Mouse (Mus musculus) frontal cortex, adult (tissue): ENCODE results near the gene Slc25a22.

Experiments used
- ATAC-seq: cut with Nextera tagmentation; 2 replicates; pipeline ENCODE4 v1.9.2; 2017; ENCODE audit warnings: mild to moderate bottlenecking, moderate library complexity, mixed read lengths; ENCODE audit not compliant: low TSS enrichment

The Slc25a22 gene

DNA sequence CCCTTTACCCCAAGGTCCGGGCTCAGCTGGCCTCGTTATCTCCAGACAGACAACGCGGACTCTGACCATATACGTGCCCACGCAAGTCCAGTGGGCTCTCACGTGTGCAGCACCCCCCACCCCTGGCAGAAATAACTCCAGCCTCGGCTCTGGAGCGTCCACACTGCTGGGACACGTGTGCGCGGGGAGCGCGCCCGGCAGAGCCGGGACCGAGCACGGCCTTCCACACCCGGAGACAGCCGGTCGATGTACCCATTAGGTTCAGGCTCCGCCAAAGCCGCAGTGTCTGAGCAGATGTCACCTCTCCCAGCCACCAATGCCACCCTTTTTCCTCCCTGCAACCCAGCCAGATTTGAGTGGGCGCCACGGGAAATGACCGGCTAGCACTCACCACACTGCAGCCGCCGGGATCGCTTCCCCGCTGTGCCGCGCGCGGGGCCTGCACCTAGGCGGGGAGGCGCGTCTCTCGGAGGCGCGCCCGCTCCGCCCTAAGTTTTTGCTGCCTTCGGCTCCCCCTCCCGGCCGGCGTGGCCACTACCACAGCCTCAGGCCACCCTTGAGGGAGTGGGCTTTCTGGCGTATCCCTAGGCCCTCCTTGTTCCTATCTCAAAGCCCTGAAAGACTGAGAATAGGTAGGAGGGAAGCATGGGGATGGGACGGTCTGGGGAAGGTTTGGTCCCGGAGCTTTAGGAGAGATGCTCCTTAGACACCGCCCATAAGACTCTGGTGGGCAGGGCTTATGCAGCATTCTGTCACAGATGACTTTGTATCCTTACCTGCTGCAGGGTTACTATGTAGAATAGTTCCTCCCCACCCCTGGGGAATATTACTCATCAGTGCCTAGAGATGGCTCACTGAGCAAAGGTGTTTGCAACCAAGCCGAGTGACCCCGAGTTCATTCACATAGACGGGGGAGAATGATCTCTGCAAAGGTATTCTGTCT, at the start of gene Slc25a22:
TSS of gene Slc25a22 (minus strand) at position 715 of the 943 bp plus-strand sequence.
- ATAC-seq: peak; percentile 60

- no peak for ATAC-seq
These were observed 49.4 kb upstream of the Slc25a22 start for GRCm38 (mm10) chr7:141487141-141487540.

DNA sequence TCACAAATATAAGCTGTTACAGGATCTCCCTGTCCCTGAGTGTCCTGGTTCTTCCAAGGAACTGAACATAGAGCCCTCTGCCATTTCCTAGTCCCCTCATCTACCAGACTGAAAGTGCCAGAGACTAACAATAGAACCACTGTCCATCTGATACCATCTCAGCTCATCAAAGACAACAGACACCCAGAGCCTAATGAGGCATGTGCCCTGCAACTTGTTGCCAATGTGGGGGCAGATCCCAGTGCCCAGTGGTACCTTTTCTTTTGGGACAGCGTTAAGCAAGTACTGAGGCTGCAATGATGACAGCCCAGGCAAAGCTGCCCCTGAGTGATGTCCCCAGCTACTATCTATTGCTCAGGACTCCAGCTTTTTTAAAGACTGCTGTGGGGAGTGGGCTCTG, 48.5 kb upstream of the Slc25a22 start:
- no peak for ATAC-seq

DNA sequence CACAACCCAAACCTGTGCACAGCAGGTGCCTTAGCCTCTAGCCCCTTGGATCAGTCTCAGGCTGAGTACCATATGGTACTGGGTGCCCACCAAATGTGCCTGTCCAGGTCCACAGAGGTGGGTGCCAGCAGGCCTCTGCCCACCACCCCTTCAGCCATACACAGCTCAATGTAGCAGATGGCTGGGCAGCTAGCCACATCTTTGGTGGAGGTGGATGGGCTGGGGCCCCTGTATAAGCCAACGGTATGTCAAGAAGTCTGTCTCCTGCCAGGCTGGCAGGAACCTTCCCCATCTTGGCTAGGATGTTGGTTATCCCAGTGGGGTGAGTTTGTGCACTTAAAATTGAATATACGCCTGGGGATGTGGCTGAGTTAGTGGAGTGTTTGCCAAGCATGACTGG, 47.9 kb upstream of the Slc25a22 start:
- no peak for ATAC-seq

DNA sequence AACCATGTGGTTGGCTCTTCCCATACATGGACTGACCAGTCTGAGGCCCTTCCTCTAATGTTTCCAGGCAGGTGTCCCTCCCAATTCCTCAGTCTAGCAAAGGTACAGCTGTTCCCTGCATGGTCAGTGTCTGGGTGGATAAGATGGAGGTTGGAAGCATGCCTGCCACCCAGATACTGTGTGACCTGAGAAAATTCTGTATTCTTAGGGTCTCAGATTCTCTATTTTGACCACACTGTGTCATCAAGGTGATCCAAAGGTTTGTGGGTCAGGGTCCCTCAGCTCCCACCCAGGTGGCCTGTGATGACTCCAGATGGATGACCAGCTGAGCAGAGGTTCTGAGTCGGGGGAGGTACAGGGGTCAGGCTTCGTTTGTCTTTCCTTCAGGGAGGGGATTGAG, 47.5 kb upstream of the Slc25a22 start:
- no peak for ATAC-seq

DNA sequence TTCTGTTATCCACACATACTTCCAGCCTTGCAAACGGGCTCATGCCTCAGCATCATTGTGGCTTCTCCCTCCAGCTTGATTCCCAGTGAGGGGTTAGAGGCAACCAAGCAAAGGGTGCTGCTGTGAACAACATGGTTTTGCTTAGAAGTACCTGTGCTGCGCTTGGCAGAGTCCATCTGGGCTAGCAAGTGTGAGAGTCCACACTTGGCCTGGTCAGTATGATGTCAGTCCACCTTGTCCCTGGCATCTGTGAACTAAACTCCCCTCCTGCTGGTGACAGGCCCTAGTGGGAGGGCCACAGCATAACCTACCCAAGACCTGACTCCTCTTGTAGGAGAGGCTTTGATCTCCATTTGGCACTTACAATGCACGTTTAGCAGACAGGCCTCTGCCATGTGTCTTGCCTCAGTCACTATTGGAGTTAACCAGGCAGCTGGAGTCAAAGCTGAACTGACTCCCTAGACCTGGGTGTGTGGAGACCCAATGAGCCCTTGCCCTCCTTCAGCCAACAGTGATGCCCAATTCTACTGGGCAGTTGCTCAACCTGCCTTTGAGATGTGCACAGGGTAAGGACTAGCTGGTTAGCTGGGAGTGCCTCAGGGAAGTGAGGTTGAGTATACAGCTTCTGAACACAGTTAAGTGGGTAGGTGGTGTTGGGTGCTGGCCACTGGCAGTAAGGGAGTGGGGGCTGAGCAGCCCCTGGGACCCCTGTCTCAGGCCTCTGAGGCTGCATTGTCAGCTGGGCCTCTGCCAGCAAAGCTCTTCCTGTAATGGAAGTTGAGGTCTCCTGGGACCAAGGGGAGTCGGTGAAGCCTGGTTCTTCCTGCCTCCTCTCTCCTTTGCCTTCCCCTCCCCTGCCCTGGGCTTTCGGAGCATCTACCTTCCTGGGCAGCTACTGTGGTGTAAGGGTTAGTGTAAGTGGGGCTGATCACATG, 46.8 kb upstream of the Slc25a22 start:
- ATAC-seq: no peak

- no peak for ATAC-seq
These were observed 45.5 kb upstream of the Slc25a22 start for GRCm38 (mm10) chr7:141483114-141483653.

- no peak for ATAC-seq
These were observed 44.9 kb upstream of the Slc25a22 start for GRCm38 (mm10) chr7:141482531-141483024.

DNA sequence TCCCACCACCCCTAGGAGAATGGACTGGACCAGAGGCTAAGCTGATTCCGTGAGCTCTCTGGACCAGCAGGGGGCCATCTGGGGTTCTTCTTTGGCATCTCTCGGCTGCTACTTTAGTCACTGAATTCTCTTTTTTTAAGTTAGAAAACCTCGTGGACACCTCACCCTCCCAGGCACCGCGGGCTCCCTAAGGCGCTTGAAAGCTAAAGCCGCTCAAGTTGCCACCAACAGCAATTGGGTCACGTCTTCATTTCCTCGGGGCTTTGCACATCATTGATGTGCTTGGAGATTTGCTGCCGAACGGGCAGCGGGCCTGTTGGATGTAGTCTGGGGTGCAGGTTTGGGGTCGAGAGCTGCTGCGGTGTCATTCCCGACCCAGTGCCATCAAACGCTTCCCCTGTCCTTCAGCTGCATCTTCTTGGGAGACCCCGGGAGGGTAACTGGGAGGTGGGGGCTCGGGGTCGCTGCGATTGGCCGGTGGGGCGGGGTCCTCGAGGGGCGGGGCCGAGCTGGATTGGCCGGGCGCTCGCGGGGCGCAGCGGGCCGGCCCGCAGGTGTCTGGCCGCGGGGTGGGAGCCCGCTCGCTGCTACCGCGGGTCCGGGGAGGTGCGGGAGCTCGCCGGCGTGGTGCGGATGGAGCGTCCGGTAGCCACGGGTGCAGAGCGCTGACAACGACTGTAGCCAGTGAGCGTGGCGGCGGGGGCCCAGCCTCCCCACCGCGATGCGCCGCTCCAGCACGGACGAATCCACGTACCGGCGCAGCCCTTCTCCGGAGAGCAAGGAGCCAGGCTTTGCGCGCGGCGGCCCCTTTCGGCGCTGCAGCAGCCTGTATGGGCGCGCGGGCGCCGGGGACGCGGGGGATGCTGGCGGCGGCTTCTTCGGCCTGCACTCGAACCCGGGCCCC, 44.1 kb upstream of the Slc25a22 start:
- ATAC-seq: peak; percentile 24; the same call in 1 of the 2 replicates

GRCm38 (mm10) chr7:141480842-141481497, 43.3 kb upstream of the Slc25a22 start:
- peak; percentile 52 for ATAC-seq

- ATAC-seq: no peak
These were observed 40.6 kb upstream of the Slc25a22 start for GRCm38 (mm10) chr7:141478270-141478748.

DNA sequence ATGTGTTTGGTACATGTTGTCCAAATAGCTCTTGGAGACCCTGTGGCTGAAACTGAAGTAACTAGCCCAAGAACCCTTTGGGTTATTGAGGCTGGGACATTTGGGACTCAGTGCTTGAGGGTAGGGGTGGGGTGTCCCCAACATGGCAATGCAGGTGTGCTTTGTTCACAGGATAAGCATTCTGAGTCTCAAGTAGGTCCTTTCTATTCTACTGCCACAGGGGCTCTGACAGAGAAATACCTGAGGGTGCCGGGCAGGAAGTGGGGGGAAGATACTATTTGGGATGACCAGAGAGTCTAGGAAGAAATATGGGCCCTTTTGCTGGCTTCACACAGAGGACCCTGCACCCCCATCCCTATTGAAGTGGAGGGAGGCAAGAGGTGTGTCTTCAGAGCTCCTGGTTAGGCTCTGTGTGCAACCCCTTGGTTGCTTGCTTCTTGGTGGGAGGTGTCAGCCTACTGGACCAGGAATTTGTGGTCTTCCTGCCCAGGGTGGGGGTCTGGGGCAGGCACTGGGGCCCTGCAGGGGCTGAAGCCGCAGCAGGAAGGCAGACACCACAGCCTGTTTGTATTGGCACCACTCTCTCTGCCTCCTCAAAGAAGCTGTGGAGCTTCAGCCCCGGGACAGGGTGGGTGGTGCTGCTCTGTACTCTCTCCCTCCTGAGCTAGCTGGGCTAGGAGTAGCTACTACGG, 40.0 kb upstream of the Slc25a22 start:
- no peak for ATAC-seq

DNA sequence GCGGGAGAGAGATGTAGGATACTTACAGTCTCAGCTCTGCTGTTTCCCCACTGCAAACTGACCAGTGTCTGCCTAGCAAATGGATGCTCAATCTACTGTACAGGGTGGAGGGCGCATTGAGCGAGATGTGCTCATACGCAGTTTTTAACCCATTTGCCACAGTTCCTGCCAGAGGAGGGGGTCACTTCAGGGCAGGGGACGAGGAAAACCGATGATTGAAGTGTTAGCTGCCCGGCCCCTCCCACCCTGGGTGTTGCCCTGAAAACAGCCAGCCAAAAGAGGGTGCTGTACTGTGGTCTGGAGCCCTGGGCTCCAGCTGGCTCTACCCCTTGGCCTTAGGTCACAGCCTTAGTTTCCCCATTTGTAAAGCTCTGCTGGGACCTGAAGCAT, 39.3 kb upstream of the Slc25a22 start:
- no peak for ATAC-seq

- no peak for ATAC-seq
These were observed 38.7 kb upstream of the Slc25a22 start for GRCm38 (mm10) chr7:141476226-141476980.

- ATAC-seq: no peak
These were observed 38.1 kb upstream of the Slc25a22 start for GRCm38 (mm10) chr7:141475805-141476158.

DNA sequence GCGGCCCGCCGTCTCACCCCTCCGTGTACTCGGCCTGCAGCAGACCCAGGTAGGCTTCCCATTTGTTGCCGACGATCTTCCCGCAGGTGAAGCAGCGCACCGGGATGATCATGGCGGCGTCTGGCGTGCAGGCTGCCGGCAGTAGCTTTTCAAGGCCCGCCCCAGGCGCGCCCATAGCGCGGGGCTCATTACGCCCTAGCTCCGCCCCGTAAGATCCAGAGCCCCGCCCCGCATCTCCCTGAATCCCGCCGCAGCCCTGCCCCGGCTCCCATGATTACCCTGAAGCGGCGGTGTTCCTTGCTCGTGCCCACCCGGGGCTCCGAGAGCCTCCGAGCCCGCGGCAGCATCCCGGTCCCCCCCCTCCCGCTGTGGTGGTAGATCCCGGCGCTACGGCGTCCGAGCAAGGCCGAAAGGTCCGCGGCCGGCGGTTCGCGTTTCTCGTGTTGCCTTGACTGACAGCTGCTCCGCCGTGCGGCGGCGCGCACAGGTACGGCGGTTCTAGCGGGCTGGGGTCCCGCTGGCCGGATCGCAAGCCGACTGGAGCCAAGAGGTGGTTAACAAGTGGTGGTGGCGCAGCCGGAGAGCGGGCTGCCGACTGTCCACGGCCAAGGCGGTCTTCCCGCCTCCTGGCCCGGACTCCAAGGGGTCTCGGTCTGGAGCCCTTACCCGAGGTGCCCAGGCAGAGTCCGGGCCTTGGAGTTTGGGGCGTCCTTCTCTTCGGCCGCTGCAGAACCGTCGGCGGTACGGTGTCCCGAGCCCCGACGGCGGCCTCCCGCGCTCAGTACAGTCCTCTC, 37.5 kb upstream of the Slc25a22 start, which contains the start of the genes Polr2l and Tspan4:
TSS of gene Polr2l (minus strand) at position 122 of the 794 bp plus-strand sequence.
TSS of gene Tspan4 (plus strand) at position 230 of the 794 bp plus-strand sequence.
- ATAC-seq: peak; percentile 68

DNA sequence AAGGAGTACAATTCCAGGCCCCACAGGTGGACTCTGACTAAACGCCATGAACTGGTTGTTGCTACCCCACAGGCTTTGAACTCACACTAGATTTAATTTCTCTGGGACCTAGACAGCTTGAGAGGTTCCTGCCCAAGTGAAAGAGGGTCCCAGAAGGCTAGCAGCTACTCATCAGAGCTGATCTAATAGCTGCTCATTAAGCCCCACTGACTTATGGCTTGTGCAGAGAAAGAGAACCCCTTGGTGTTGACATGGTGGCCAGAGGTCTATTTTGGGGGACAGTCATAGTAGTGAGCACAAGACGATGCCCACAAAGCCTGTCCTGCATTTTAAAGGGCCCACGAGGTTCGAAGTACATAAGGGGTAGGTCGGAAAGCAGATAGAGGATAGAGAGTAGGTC, 36.5 kb upstream of the Slc25a22 start:
- ATAC-seq: no peak

DNA sequence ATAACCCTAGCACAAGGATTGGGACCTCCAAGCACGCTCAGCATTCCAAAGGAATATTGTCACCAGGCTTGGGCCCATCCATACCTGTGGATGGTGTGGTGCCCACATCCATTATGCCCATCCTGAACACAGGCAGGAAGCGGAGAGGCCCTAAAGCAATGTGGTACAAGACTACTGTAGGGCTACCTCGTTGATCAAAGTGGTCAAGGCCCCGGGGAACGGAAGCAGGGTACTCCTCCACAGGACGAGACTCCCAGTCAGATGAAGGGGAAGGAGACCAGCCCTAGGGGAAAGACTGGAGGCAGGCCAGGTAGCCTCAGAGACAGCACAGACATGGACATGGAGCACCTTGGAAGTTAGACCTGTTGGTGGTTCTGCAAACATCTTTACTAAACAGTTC, 35.1 kb upstream of the Slc25a22 start:
- no peak for ATAC-seq
